Mouse (Mus musculus): Measurements from ENCODE around the gene Zscan4b.
"Not testable (repeated sequence)": the region's sequence is repeated elsewhere in the genome, so short reads cannot be mapped to it uniquely, and the experiment has no call there.

Gene Zscan4b

GRCm38 (mm10) chr7:10904950-10905349 lies at the start of gene Zscan4b:
TSS of gene Zscan4b (minus strand) at chr7:10905050.
- not testable (repeated sequence) for DNase-seq
